Mouse (Mus musculus) midbrain, embryonic 16.5 days (tissue): Measurements from ENCODE around the gene Ints5. TPM values are rescaled to one million over a fixed set of nuclear protein-coding genes. Genes with fewer than 3 reads are reported as not detected.

Experiments used
- ATAC-seq: fragments of 200-750 bp; cut with Nextera tagmentation; 2 replicates; pipeline ENCODE4 v1.8.0; 2017; ENCODE audit warnings: moderate TSS enrichment
- H3K27ac ChIP-seq: fragments of 300-500 bp; sonication (generic); 2 replicates; pipeline ENCODE4 v1.5.1; 2014; ENCODE audit warnings: mild to moderate bottlenecking, low read length, mixed read lengths
- H3K27me3 ChIP-seq: fragments of 300-500 bp; sonication (generic); 2 replicates; pipeline ENCODE4 v1.6.1; 2014; ENCODE audit warnings: low read depth, low read length, mixed read lengths; ENCODE audit not compliant: control insufficient read depth, insufficient read depth
- H3K36me3 ChIP-seq: fragments of 300-500 bp; sonication (generic); 2 replicates; pipeline ENCODE4 v1.6.1; 2014; ENCODE audit warnings: mild to moderate bottlenecking, low read length, moderate library complexity, mixed read lengths; ENCODE audit not compliant: control insufficient read depth, insufficient read depth
- H3K4me1 ChIP-seq: fragments of 300-500 bp; sonication (generic); 2 replicates; pipeline ENCODE4 v1.6.1; 2014; ENCODE audit warnings: mild to moderate bottlenecking, low read length, mixed read lengths; ENCODE audit not compliant: control insufficient read depth, insufficient read depth
- H3K4me2 ChIP-seq: fragments of 300-500 bp; sonication (generic); 2 replicates; pipeline ENCODE4 v1.6.1; 2014; ENCODE audit warnings: mild to moderate bottlenecking, low read length, mixed read lengths
- H3K4me3 ChIP-seq: fragments of 300-500 bp; sonication (generic); 2 replicates; pipeline ENCODE4 v1.5.1; 2014; ENCODE audit warnings: low read depth, mild to moderate bottlenecking, low read length, moderate library complexity, mixed read lengths
- H3K9ac ChIP-seq: fragments of 300-500 bp; sonication (generic); 2 replicates; pipeline ENCODE4 v1.6.1; 2014; ENCODE audit warnings: low read depth, low read length, mixed read lengths
- H3K9me3 ChIP-seq: fragments of 300-500 bp; sonication (generic); replicated peaks from 2 replicates; pipeline ENCODE4 v1.6.1; 2014; ENCODE audit warnings: mild to moderate bottlenecking, low read length, mixed read lengths; ENCODE audit not compliant: control insufficient read depth, poor library complexity, severe bottlenecking
- WGBS: fragments of 180-500 bp; shearing (Covaris S2); extraction: QIAGEN DNeasy Blood & Tissue Kit; methylation state at CpG from one replicate; pipeline ENCODE4 v1.1.7; 2014; 5-methylcytosine and 5-hydroxymethylcytosine counted together
- polyA plus RNA-seq: library from polyadenylated mRNA; unstranded; fragments of >200 nt; fragmentation: Nextera tagmentation; extraction: Ambion mirVana; gene quantifications from 2 replicates; pipeline ENCODE4 v1.2.1, GENCODE M21; 2015

Ints5 gene
- polyA plus RNA-seq, 1 experiment from 2014 or later: 29.2 TPM

DNA sequence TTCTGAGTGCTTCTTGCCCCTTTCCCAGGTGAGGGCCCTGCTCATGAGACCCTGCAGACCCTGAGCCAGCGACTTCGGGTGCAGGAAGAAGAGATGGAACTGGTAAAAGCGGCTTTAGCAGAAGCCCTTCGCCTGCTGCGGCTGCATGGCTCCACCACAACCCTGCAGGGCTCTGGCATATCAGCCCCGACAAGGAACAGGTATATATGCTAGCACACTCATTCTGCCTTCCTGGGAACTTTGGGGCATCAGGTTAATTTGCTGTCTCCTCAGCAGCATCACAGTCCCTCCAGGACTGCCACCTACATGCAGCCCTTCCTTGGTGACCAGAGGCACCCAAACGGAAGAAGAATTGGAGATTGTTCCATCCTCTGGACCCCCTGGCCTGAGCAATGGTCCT is 38.0 kb downstream of the Ints5 start:
- Histone ChIP-seq H3K9ac (no peak overlapping the region), H3K4me2 (no peak overlapping the region), H3K4me3 (no peak overlapping the region; the same call in 1 of the 2 replicates)

GRCm38 (mm10) chr19:8936736-8937135 is 43.9 kb downstream of the Ints5 start:
- Histone ChIP-seq H3K4me3 (no peak overlapping the region), H3K4me2 (no peak overlapping the region), H3K4me1 (peaks cover 4% of the 10 kb centered on the region; the same call in 1 of the 2 replicates), H3K36me3 (peaks cover 3% of the 10 kb centered on the region; the same call in 1 of the 2 replicates), H3K27ac (no peak overlapping the region), H3K9me3 (no peaks in the 10 kb centered on the region), H3K27me3 (no peaks in the 10 kb centered on the region), H3K9ac (no peak overlapping the region)
- no peak for ATAC-seq
- 86% methylated on average over 2 of the region's 2 CpGs for WGBS

More for the DNA sequence above, 38.0 kb downstream of the Ints5 start:
- Histone ChIP-seq H3K36me3 (peaks cover 8% of the 10 kb centered on the region), H3K27me3 (no peaks in the 10 kb centered on the region), H3K27ac (no peak overlapping the region), H3K9me3 (no peaks in the 10 kb centered on the region), H3K4me1 (peaks cover 7% of the 10 kb centered on the region; the same call in 1 of the 2 replicates)
- whole genome bisulfite sequencing: 85% methylated on average over 7 of the region's 7 CpGs
- no peak for ATAC-seq

- Histone ChIP-seq H3K27me3 (no peaks in the 10 kb centered on the region), H3K27ac (no peak overlapping the region), H3K4me2 (no peak overlapping the region), H3K9ac (no peak overlapping the region), H3K4me1 (peaks cover 28% of the 10 kb centered on the region), H3K36me3 (peaks cover 6% of the 10 kb centered on the region), H3K4me3 (no peak overlapping the region), H3K9me3 (no peaks in the 10 kb centered on the region)
- no peak for ATAC-seq
- WGBS: 81% methylated on average over 15 of the region's 15 CpGs
Measured at GRCm38 (mm10) chr19:8940526-8941133, 47.8 kb downstream of the Ints5 start.

- Histone ChIP-seq H3K4me2 (peak overlapping the region; percentile 57), H3K36me3 (peaks cover 11% of the 10 kb centered on the region), H3K9ac (peak overlapping the region; percentile 64), H3K27ac (peak overlapping the region; percentile 44; the same call in 1 of the 2 replicates), H3K9me3 (no peaks in the 10 kb centered on the region), H3K4me3 (peak overlapping the region; percentile 92), H3K27me3 (no peaks in the 10 kb centered on the region), H3K4me1 (peaks cover 28% of the 10 kb centered on the region)
- ATAC-seq: peak; percentile 51
- WGBS: 34% methylated on average over 10 of the region's 10 CpGs
Measured at GRCm38 (mm10) chr19:8941136-8941514, 48.3 kb downstream of the Ints5 start.

GRCm38 (mm10) chr19:8941515-8942217 is 48.9 kb downstream of the Ints5 start, which contains the start of gene Mta2:
Gene Mta2, plus strand, starts transcription at chr19:8941875.
- Histone ChIP-seq H3K4me2 (peak within 1 kb of the TSS; percentile 57), H3K9me3 (no peaks in the 10 kb centered on the region), H3K4me3 (peak within 1 kb of the TSS; percentile 92), H3K27me3 (no peaks in the 10 kb centered on the region), H3K36me3 (peaks cover 13% of the 10 kb centered on the region), H3K4me1 (peaks cover 28% of the 10 kb centered on the region), H3K9ac (peak within 1 kb of the TSS; percentile 98), H3K27ac (peak within 1 kb of the TSS; percentile 96)
- WGBS: under 1% methylated on average over 63 of the region's 64 CpGs
- ATAC-seq: peak; percentile 97

GRCm38 (mm10) chr19:8942276-8942964 is 49.6 kb downstream of the Ints5 start:
- no peaks in the 10 kb centered on the region for H3K9me3 ChIP-seq
- WGBS: under 1% methylated on average over 46 of the region's 46 CpGs
- no peaks in the 10 kb centered on the region for H3K27me3 ChIP-seq
- H3K27ac ChIP-seq: peak overlapping the region; percentile 96
- H3K4me3 ChIP-seq: peak overlapping the region; percentile 92
- peaks cover 19% of the 10 kb centered on the region for H3K36me3 ChIP-seq
- peak; percentile 80 for ATAC-seq
- H3K4me2 ChIP-seq: peak overlapping the region; percentile 57
- peak overlapping the region; percentile 98 for H3K9ac ChIP-seq
- peaks cover 28% of the 10 kb centered on the region for H3K4me1 ChIP-seq

GRCm38 (mm10) chr19:8943047-8943446 is 50.2 kb downstream of the Ints5 start:
- no peak for ATAC-seq
- Histone ChIP-seq H3K4me1 (peaks cover 28% of the 10 kb centered on the region), H3K27me3 (no peaks in the 10 kb centered on the region), H3K9me3 (no peaks in the 10 kb centered on the region), H3K4me3 (peak overlapping the region; percentile 92), H3K4me2 (peak overlapping the region; percentile 57), H3K36me3 (peaks cover 25% of the 10 kb centered on the region), H3K9ac (peak overlapping the region; percentile 98), H3K27ac (no peak overlapping the region)
- WGBS: 74% methylated on average over 2 of the region's 2 CpGs

DNA sequence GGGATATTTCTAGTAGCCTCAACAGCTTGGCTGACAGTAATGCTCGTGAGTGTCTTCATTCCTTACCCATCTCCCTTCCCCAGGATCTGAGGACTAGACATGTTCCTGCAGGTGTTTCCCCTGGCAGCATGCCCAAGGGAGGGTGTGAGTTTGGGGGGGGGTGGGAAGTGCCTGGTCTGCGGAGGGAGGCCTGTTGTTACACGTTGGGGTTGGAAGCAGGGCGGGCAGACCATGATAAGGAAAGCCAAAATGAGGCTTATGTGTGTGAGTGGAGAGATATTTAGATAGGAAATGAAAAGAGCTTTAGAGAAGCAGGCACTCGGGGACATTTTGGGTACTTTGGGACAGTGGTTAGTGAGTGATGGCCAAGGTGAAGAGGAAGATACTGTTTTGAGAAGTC is 51.3 kb downstream of the Ints5 start:
- Histone ChIP-seq H3K27me3 (no peaks in the 10 kb centered on the region), H3K36me3 (peaks cover 34% of the 10 kb centered on the region), H3K4me2 (peak overlapping the region; percentile 27; the same call in 1 of the 2 replicates), H3K9ac (peak overlapping the region; percentile 40; the same call in 1 of the 2 replicates), H3K9me3 (no peaks in the 10 kb centered on the region), H3K4me1 (peaks cover 28% of the 10 kb centered on the region), H3K4me3 (no peak overlapping the region), H3K27ac (no peak overlapping the region)
- WGBS: 74% methylated on average over 5 of the region's 5 CpGs
- no peak for ATAC-seq
